Mouse (Mus musculus) kidney, postnatal 14 days (tissue): ENCODE data around the gene Acad8.
A peak's percentile ranks its signal among the peaks of the same experiment; 100 is the strongest.

Source experiments
- DNase-seq: peaks from one replicate; pipeline ENCODE4 v3.0.0; 2022; ENCODE audit warnings: mixed read lengths

The Acad8 gene

DNA sequence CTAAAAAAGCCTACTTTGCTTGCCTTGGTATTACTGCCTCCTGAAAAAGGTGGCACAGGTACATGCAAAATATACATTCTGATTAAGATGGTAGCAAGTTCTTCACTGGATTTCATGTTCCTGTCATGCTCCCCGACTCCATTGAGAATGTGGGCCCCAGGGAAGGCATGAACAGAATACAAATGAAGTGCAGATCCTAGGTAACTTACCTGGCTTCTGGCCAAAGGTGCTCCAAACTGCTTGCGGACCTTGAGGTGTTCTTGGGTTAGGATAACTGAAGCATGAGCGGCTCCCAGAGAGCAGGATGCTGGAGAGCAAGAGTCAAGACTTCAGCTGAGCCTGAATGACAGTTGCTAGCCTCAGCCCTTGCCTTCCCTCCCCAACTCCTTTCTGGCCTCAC lies 20.6 kb downstream of the Acad8 start:
- peak; percentile 52 for DNase-seq

- DNase-seq, result no peak
Observed at GRCm38 (mm10) chr9:26977754-26978153, 21.6 kb downstream of the Acad8 start.

- DNase-seq, result no peak
Observed at GRCm38 (mm10) chr9:26947790-26948189, 51.6 kb downstream of the Acad8 start.

DNA sequence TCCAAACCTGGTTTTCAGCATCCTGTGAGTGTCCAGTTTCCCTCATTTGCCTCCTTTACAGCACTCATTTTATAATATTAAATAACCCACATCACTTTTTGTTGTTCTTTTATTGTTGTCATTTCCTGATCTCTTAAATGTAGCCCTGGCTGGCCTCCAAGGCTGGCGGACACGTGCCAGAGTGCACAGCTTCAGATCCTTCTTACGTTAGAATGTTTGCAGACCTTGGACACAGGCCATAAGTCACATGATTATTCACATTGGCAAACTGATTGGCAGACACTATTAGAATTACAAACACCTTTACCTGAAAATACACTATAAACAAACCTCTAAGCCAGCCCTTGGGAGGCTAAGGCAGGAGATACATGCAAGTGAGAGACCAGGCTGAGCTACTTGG lies 75.2 kb downstream of the Acad8 start:
- DNase-seq, result peak; percentile 74
